Mouse (Mus musculus) gastrocnemius, postnatal 14 days (tissue): ENCODE data around the gene Gdf2. TPM values are rescaled to one million over a fixed set of nuclear protein-coding genes. Genes with fewer than 3 reads are reported as not detected.

ENCODE experiments used
- DNase-seq: peaks from one replicate; pipeline ENCODE4 v3.0.0; 2021; ENCODE audit warnings: mixed read lengths
- intact Hi-C: fragments of 180-260 bp; cut with DNase I; formaldehyde crosslinking; loops from one replicate; pipeline ENCODE4 v1.15.1; 2025; ENCODE audit warnings: low total_unique reads
- long read RNA-seq, 2 experiments: library from polyadenylated mRNA; stranded (forward); transcript quantifications; one replicate each; pipeline ENCODE4 v2.0.0; 2021
- total RNA-seq, 2 experiments: library from RNA; stranded (reverse); gene quantifications; 2 replicates each; pipeline ENCODE4 v1.2.3; 2021

The Gdf2 gene
- not detected for total RNA-seq
- long read RNA-seq, experiment 1: 0 reads
- long read RNA-seq, experiment 2: 0 reads

GRCm38 (mm10) chr14:33940739-33941138 is at the start of gene Gdf2:
Gene Gdf2 (plus strand): TSS chr14:33941039.
- DNase-seq: no peak
- intact Hi-C loops: no loop called here

GRCm38 (mm10) chr14:33891507-33891906 is 49.3 kb upstream of the Gdf2 start:
- no peak for DNase-seq
- intact Hi-C loops: no loop called here

- intact Hi-C loops: no loop called here
- DNase-seq: no peak
Observed at GRCm38 (mm10) chr14:33895777-33896176, 45.1 kb upstream of the Gdf2 start.

GRCm38 (mm10) chr14:33896628-33897300 is 44.1 kb upstream of the Gdf2 start:
- intact Hi-C loops: no loop called here
- no peak for DNase-seq

- no peak for DNase-seq
- intact Hi-C loops: no loop called here
Observed at GRCm38 (mm10) chr14:33902783-33903182, 38.1 kb upstream of the Gdf2 start.

GRCm38 (mm10) chr14:33903199-33903598 is 37.6 kb upstream of the Gdf2 start:
- intact Hi-C loops: no loop called here
- no peak for DNase-seq

GRCm38 (mm10) chr14:33904851-33905250 is 36.0 kb upstream of the Gdf2 start:
- intact Hi-C loops: no loop called here
- no peak for DNase-seq

GRCm38 (mm10) chr14:33913727-33914126 is 27.1 kb upstream of the Gdf2 start:
- intact Hi-C loops: no loop called here
- peak; percentile 63 for DNase-seq

- intact Hi-C loops: no loop called here
- no peak for DNase-seq
Observed at GRCm38 (mm10) chr14:33914206-33914605, 26.6 kb upstream of the Gdf2 start.

- DNase-seq: no peak
- intact Hi-C loops: no loop called here
Observed at GRCm38 (mm10) chr14:33920727-33921559, 19.9 kb upstream of the Gdf2 start.

GRCm38 (mm10) chr14:33922771-33923167 is 18.1 kb upstream of the Gdf2 start:
- no peak for DNase-seq
- intact Hi-C loops: no loop called here

- peak; percentile 41 for DNase-seq
- intact Hi-C loops: no loop called here
Observed at GRCm38 (mm10) chr14:33923168-33924070, 17.4 kb upstream of the Gdf2 start, which contains the start of gene Gdf10. Gene Gdf10 (plus strand): TSS chr14:33923587.

- intact Hi-C loops: loop anchor here (5.0 kb wide), 1 partner anchor 260 kb away; no protein-coding TSS in a partner anchor
- no peak for DNase-seq
Observed at GRCm38 (mm10) chr14:33931853-33932252, 9.0 kb upstream of the Gdf2 start.

GRCm38 (mm10) chr14:33932935-33933703 is 7.7 kb upstream of the Gdf2 start:
- peak; percentile 71 for DNase-seq
- intact Hi-C loops: loop anchor here (5.0 kb wide), 1 partner anchor 261 kb away; no protein-coding TSS in a partner anchor

GRCm38 (mm10) chr14:33933778-33934317 is 7.0 kb upstream of the Gdf2 start:
- intact Hi-C loops: loop anchor here (5.0 kb wide), 1 partner anchor 262 kb away; no protein-coding TSS in a partner anchor
- DNase-seq: peak; percentile 40

GRCm38 (mm10) chr14:33939117-33939516 is 1.7 kb upstream of the Gdf2 start:
- peak; percentile 57 for DNase-seq
- intact Hi-C loops: no loop called here

- intact Hi-C loops: no loop called here
- no peak for DNase-seq
Observed at GRCm38 (mm10) chr14:33942222-33942621, 1.4 kb downstream of the Gdf2 start.

- intact Hi-C loops: no loop called here
- no peak for DNase-seq
Observed at GRCm38 (mm10) chr14:33946125-33946524, 5.3 kb downstream of the Gdf2 start.
